Mouse (Mus musculus) ES-E14 (cell line): ENCODE measurements at regions not wholly inside any gene's neighbourhood (a gene's known extent, or its start where the extent isn't known, plus 50 kb on each side); places are given as distances from the start of the nearest gene placed in this dataset.

Experiments
- DNase-seq: peaks from one replicate; pipeline ENCODE4 v3.0.0-alpha.2; 2013; ENCODE audit warnings: low read depth, low spot score
- H3K27ac ChIP-seq: 2 replicates; pipeline ENCODE4 v1.5.1; 2012; ENCODE audit warnings: low read depth, mild to moderate bottlenecking, low read length, moderate library complexity, mixed read lengths; ENCODE audit not compliant: poor library complexity, insufficient read depth, severe bottlenecking
- H3K36me3 ChIP-seq: 2 replicates; pipeline ENCODE4 v1.6.1; 2012; ENCODE audit warnings: mild to moderate bottlenecking, low read length, moderate library complexity, mixed read lengths; ENCODE audit not compliant: control insufficient read depth, poor library complexity, insufficient read depth, severe bottlenecking
- H3K4me1 ChIP-seq, 2 experiments: fragments of 150-350 bp in 1 of 2; sonication (generic) in 1 of 2; 2 replicates each; pipeline ENCODE4 v1.6.1; 2012; ENCODE audit warnings: low read length in 2 of 2, mild to moderate bottlenecking in 1 of 2, mixed read lengths in 1 of 2; ENCODE audit not compliant: control insufficient read depth in 2 of 2, insufficient read depth in 2 of 2, poor library complexity in 1 of 2
- H3K4me3 ChIP-seq, 2 experiments: fragments of 150-350 bp in 1 of 2; sonication (generic) in 1 of 2; 2 replicates each; pipeline ENCODE4 v1.5.1; 2012; ENCODE audit warnings: low read length in 2 of 2, low read depth in 1 of 2, mild to moderate bottlenecking in 1 of 2, mixed read lengths in 1 of 2; ENCODE audit not compliant: insufficient read depth in 1 of 2, poor library complexity in 1 of 2, severe bottlenecking in 1 of 2
- H3K9ac ChIP-seq: 2 replicates; pipeline ENCODE4 v1.6.1; 2012; ENCODE audit warnings: low read depth, mild to moderate bottlenecking, low read length, mixed read lengths; ENCODE audit not compliant: poor library complexity, insufficient read depth, severe bottlenecking
- H3K9me3 ChIP-seq: fragments of 150-350 bp; sonication (generic); 2 replicates; pipeline ENCODE4 v1.6.1; 2012; ENCODE audit warnings: low read depth, mild to moderate bottlenecking, low read length; ENCODE audit not compliant: control insufficient read depth, insufficient read depth
- CHD2 ChIP-seq: IDR thresholded peaks from 2 replicates; pipeline ENCODE4 v1.6.1; 2014; ENCODE audit warnings: mild to moderate bottlenecking, low read depth, low read length, inconsistent platforms
- HCFC1 ChIP-seq: IDR thresholded peaks from 2 replicates; pipeline ENCODE4 v1.6.1; 2012; ENCODE audit warnings: low read length, inconsistent platforms, borderline replicate concordance; ENCODE audit not compliant: insufficient read depth
- MAFK ChIP-seq: IDR thresholded peaks from 2 replicates; pipeline ENCODE4 v1.6.1; 2014; ENCODE audit warnings: mild to moderate bottlenecking, low read depth, low read length, inconsistent platforms; ENCODE audit not compliant: insufficient read depth
- ZC3H11A ChIP-seq: IDR thresholded peaks from 2 replicates; pipeline ENCODE4 v1.6.1; 2012; ENCODE audit warnings: low read depth, mild to moderate bottlenecking, inconsistent platforms, low read length, borderline replicate concordance
- ZNF384 ChIP-seq: IDR thresholded peaks from 2 replicates; pipeline ENCODE4 v1.6.1; 2012; ENCODE audit warnings: low read depth, low read length, inconsistent platforms
- in situ Hi-C, 2 experiments: fragments of 600-800 bp; cut with MboI; formaldehyde crosslinking; loops; one replicate each; pipeline ENCODE4 v1.15.1; 2025; ENCODE audit warnings: low sequenced_read_pairs in 2 of 2, inconsistent platforms in 1 of 2; ENCODE audit not compliant: unreplicated experiment in 2 of 2

- no peak overlapping the region for H3K9ac ChIP-seq
- H3K36me3 ChIP-seq, result no peaks in the 10 kb centered on the region
- DNase-seq, result peak; percentile 79
- TF ChIP-seq ZNF384 (no peak), HCFC1 (no peak), MAFK (no peak), ZC3H11A (no peak), CHD2 (no peak)
- H3K9me3 ChIP-seq, result no peaks in the 10 kb centered on the region
- no peaks in the 10 kb centered on the region for H3K4me1 ChIP-seq
- H3K4me3 ChIP-seq, result no peak overlapping the region
- in situ Hi-C loops, result no loop called here
- H3K27ac ChIP-seq, result no peak overlapping the region
These were observed 73.0 kb downstream of the Tsen15 start for GRCm38 (mm10) chr1:152313480-152313879.

DNA sequence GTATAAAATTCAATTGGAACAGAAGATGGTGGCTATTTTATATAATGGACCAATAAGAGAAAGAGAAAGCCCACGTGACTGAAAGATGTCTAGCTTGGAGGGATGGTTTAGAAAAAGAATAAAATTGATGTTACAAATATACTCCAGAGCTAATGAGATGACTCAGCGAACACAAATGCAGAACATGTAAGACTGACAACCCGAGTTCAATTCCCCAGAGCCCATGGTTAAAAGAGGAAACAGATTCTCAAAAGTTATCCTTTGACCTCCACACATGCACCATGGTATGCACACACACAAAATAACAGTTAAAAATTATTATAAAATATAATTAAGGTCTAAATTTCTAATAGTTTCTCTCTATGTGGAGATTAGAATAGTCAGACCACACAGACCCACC lies 81.0 kb downstream of the Tsen15 start:
- Histone ChIP-seq H3K27ac (no peak overlapping the region), H3K9me3 (no peaks in the 10 kb centered on the region), H3K4me3 (no peak overlapping the region), H3K36me3 (no peaks in the 10 kb centered on the region), H3K9ac (no peak overlapping the region), H3K4me1 (no peaks in the 10 kb centered on the region)
- no peak for DNase-seq
- TF ChIP-seq MAFK (no peak), ZC3H11A (no peak), CHD2 (no peak), ZNF384 (no peak), HCFC1 (no peak)
- in situ Hi-C loops, result no loop called here

GRCm38 (mm10) chr1:152304487-152305130 lies 81.9 kb downstream of the Tsen15 start:
- no peak overlapping the region for H3K4me3 ChIP-seq
- no peaks in the 10 kb centered on the region for H3K36me3 ChIP-seq
- H3K9ac ChIP-seq, result no peak overlapping the region
- no peak overlapping the region for H3K27ac ChIP-seq
- DNase-seq, result no peak
- no peaks in the 10 kb centered on the region for H3K4me1 ChIP-seq
- TF ChIP-seq HCFC1, result no peak
- TF ChIP-seq ZC3H11A, result no peak
- TF ChIP-seq MAFK, result no peak
- no peak for TF ChIP-seq CHD2
- no peak for TF ChIP-seq ZNF384
- in situ Hi-C loops, result no loop called here
- H3K9me3 ChIP-seq, result no peaks in the 10 kb centered on the region

GRCm38 (mm10) chr1:152301355-152301754 lies 85.1 kb downstream of the Tsen15 start:
- no peak for TF ChIP-seq ZC3H11A
- TF ChIP-seq ZNF384, result no peak
- no peak for TF ChIP-seq CHD2
- TF ChIP-seq MAFK, result no peak
- TF ChIP-seq HCFC1, result no peak
- Histone ChIP-seq H3K36me3 (no peaks in the 10 kb centered on the region), H3K9me3 (no peaks in the 10 kb centered on the region), H3K4me3 (no peak overlapping the region), H3K4me1 (no peaks in the 10 kb centered on the region), H3K9ac (no peak overlapping the region), H3K27ac (no peak overlapping the region)
- in situ Hi-C loops, result no loop called here
- DNase-seq, result no peak

DNA sequence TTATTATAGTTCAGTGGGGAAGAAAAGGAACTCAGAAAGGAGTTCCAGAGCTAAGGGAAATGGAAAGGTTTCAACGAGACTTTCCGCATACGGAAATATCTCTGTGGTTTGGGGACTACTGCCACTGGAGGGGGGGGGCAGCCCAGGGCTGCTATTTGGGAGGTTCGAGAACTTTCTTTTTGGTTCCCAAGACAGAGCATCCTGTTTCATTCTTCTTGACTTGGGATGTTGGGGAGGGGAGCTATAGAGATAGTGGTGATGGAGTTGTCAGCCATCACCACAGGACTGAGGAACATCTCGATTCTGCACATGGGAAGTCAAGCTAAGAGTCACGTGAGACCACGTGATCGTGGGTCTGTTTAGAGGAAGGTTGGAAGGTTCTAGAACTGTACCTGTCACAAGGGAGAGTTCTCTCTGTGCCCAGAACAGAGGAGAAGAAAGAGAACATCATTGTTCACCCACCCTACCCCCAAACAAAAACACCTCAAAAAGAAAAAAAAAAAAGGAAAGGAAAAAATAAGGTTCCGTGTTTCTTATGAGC lies 94.2 kb downstream of the Tsen15 start:
- no peak for DNase-seq
- Histone ChIP-seq H3K4me3 (no peak overlapping the region), H3K4me1 (no peaks in the 10 kb centered on the region), H3K27ac (no peak overlapping the region), H3K36me3 (no peaks in the 10 kb centered on the region), H3K9ac (no peak overlapping the region), H3K9me3 (no peaks in the 10 kb centered on the region)
- in situ Hi-C loops, result no loop called here
- TF ChIP-seq MAFK, result no peak
- TF ChIP-seq ZNF384, result no peak
- TF ChIP-seq ZC3H11A, result no peak
- TF ChIP-seq HCFC1, result no peak
- no peak for TF ChIP-seq CHD2
